Mouse (Mus musculus): ENCODE data around the gene Vat1. TPM values are rescaled to one million over a fixed set of nuclear protein-coding genes. Genes with fewer than 3 reads are reported as not detected.
A peak's percentile ranks its signal among the peaks of the same experiment; 100 is the strongest.

Vat1 gene
- total and polyA plus RNA-seq, 3 experiments: 14.9 to 49.4 (median 29.9) TPM

DNA sequence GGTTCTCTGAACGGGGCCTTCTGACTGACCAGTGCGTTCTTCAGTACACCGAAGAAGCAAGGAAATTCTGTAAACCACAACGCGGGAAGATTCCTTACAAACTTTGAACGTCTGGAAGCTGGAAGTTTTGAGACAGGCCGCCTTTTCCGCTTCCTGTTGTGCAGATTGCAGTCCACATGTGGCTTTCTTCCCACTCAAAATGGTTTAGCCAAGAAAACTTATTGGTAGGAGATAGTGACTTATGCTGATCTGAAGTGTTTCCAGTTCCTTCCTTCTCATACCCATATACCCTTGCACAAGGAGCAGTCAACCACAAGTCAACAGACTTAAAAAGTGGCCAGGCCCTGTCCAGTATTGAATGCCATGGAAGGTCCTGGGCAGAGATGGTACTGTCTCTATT, 39.9 kb downstream of the Vat1 start:
- H3K9ac ChIP-seq (ENCODE audit: insufficient read depth, low read depth): peak overlapping the region; percentile 60; the same call in 1 of the 2 replicates
- dilution Hi-C loops (cut with MboI; ENCODE audit: extremely low pct_ligation_motif_present, extremely low pct_unique_long_range_greater_than_20kb, low sequenced_read_pairs) (no loop called here), in situ Hi-C loops (cut with MboI; ENCODE audit: low pct_ligation_motif_present, low pct_unique_long_range_greater_than_20kb, low sequenced_read_pairs) (no loop called here)
- TF ChIP-seq MXI1 (IDR thresholded peaks at IDR 0.05; ENCODE audit: low read depth, low read length) (peak; percentile 26; the same call in 1 of the 2 replicates), NRF1 (IDR thresholded peaks at IDR 0.05; ENCODE audit: low read depth, low read length) (no peak)
- no peaks in the 10 kb centered on the region for H3K27me3 ChIP-seq (replicated peaks)
- H3K4me1 ChIP-seq (ENCODE audit: control insufficient read depth in 1 of 2, insufficient read depth in 2 of 2): peaks cover 11 to 34% of the 10 kb centered on the region in 2 experiments
- no peak overlapping the region for H3K27ac ChIP-seq (ENCODE audit: insufficient read depth, low read depth)
- peak overlapping the region; percentile 70 for H3K4me2 ChIP-seq (ENCODE audit: insufficient read depth, low read depth, poor library complexity, severe bottlenecking)
- peaks cover 2% of the 10 kb centered on the region for H3K9me3 ChIP-seq (replicated peaks; ENCODE audit: low read length)
- DNase-seq (ENCODE audit: extremely low read depth): no peak
- H3K36me3 ChIP-seq (replicated peaks in 1 of 2; ENCODE audit: control insufficient read depth in 1 of 2, insufficient read depth in 1 of 2, low read length in 1 of 2): peaks cover 13 to 36% of the 10 kb centered on the region in 2 experiments
- peak overlapping the region; percentile 78 to 92 (median 80) for H3K4me3 ChIP-seq (replicated peaks in 1 of 3; ENCODE audit: low read depth in 2 of 3, low read length in 2 of 3, poor library complexity in 1 of 3)
- peaks cover 7% of the 10 kb centered on the region for H3K79me2 ChIP-seq (replicated peaks; ENCODE audit: control insufficient read depth, extremely low read depth, insufficient read depth, poor library complexity, severe bottlenecking)

DNA sequence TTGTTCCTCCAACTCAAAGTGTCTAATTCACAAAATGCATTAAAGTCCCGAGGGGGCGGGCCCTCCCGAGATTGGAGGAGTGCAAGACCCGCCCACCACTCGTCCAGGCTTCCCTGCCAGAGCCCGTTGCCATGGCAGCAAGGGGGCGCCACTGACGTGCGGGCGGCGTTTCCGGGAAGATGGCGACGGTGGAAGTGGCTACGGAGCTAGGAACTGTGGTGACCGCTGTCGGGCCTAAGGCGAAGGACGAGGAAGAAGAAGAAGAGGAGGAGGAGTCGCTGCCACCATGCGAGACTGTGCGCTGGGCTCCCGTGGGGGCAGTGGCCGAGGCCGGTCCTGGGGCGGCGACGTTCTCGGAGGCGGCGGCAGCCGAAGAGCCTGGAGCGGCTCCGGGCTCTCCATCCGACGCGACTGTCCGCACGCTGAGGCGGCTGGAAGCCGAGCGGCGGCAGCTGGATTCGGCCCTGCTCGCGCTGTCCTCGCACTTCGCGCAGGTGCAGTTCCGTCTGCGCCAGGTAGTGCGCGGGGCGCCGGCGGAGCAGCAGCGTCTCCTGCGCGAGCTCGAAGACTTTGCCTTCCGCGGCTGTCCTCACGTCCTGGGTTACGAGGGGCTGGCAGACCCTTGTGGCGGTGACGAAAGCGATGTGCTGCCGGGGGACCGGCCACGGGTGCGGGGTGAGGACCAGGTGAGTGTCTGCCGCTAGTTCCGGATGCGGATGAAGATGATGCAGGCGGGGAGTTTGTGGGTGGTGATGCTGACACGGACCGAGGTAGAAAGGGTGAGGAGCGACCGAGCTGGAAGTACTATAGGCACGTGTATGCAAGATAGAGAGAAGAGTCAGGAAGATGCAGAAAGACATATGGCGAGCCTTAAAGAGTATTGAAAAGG, 40.9 kb downstream of the Vat1 start, which contains the start of the genes Rundc1 and Ptges3l:
TSS of gene Rundc1 (plus strand) at position 161 of the 889 bp plus-strand sequence.
TSS of gene Ptges3l (minus strand) at position 409 of the 889 bp plus-strand sequence.
- peaks cover under 1% of the 10 kb centered on the region for H3K9me3 ChIP-seq (replicated peaks; ENCODE audit: low read length)
- H3K4me1 ChIP-seq (ENCODE audit: control insufficient read depth in 1 of 2, insufficient read depth in 2 of 2): peaks cover 11 to 35% of the 10 kb centered on the region in 2 experiments
- peak within 1 kb of the TSS; percentile 87 for H3K4me2 ChIP-seq (ENCODE audit: insufficient read depth, low read depth, poor library complexity, severe bottlenecking)
- H3K27ac ChIP-seq (ENCODE audit: insufficient read depth, low read depth): peak within 1 kb of the TSS; percentile 29
- peak within 1 kb of the TSS; percentile 78 to 92 (median 80) for H3K4me3 ChIP-seq (replicated peaks in 1 of 3; ENCODE audit: low read depth in 2 of 3, low read length in 2 of 3, poor library complexity in 1 of 3)
- dilution Hi-C loops (cut with MboI; ENCODE audit: extremely low pct_ligation_motif_present, extremely low pct_unique_long_range_greater_than_20kb, low sequenced_read_pairs): no loop called here
- peaks cover 7% of the 10 kb centered on the region for H3K79me2 ChIP-seq (replicated peaks; ENCODE audit: control insufficient read depth, extremely low read depth, insufficient read depth, poor library complexity, severe bottlenecking)
- peak within 1 kb of the TSS; percentile 60 for H3K9ac ChIP-seq (ENCODE audit: insufficient read depth, low read depth)
- in situ Hi-C loops (cut with MboI; ENCODE audit: low pct_ligation_motif_present, low pct_unique_long_range_greater_than_20kb, low sequenced_read_pairs): no loop called here
- no peaks in the 10 kb centered on the region for H3K27me3 ChIP-seq (replicated peaks)
- TF ChIP-seq TCF12 (IDR thresholded peaks at IDR 0.05; ENCODE audit: low read depth, low read length) (peak; percentile 85), CTCF (conservative IDR thresholded peaks at IDR 0.05 in 1 of 2, IDR thresholded peaks at IDR 0.05 in 1 of 2; ENCODE audit: low read depth in 2 of 2, low read length in 2 of 2) (peak in 1 of 2 experiments; percentile 36; a peak in 2 of 4 replicates), ELF1 (IDR thresholded peaks at IDR 0.05; ENCODE audit: low read depth, low read length) (peak; percentile 99), MAFK (IDR thresholded peaks at IDR 0.05; ENCODE audit: insufficient replicate concordance, low read length) (no peak), POLR2A (IDR thresholded peaks at IDR 0.05; ENCODE audit: low read depth, low read length) (peak; percentile 83), E2F4 (IDR thresholded peaks at IDR 0.05; ENCODE audit: insufficient replicate concordance, low read depth, low read length) (no peak), MAX (IDR thresholded peaks at IDR 0.05; ENCODE audit: low read length) (no peak), BHLHE40 (IDR thresholded peaks at IDR 0.05; ENCODE audit: low read depth, low read length) (peak; percentile 42; the same call in 1 of the 2 replicates), NRF1 (IDR thresholded peaks at IDR 0.05; ENCODE audit: low read depth, low read length) (peak; percentile 64), GABPA (IDR thresholded peaks at IDR 0.05; ENCODE audit: insufficient replicate concordance, low read depth, low read length) (no peak), MYC (IDR thresholded peaks at IDR 0.05; ENCODE audit: low read depth, low read length) (no peak), TBP (conservative IDR thresholded peaks at IDR 0.05; ENCODE audit: low read depth, low read length) (peak; percentile 46; the same call in 1 of the 2 replicates), HCFC1 (IDR thresholded peaks at IDR 0.05; ENCODE audit: low read depth, low read length) (peak; percentile 76), SIN3A (IDR thresholded peaks at IDR 0.05; ENCODE audit: low read length) (peak; percentile 95; the same call in 1 of the 2 replicates), NELFE (IDR thresholded peaks at IDR 0.05; ENCODE audit: low read depth, low read length) (peak; percentile 56), UBTF (IDR thresholded peaks at IDR 0.05; ENCODE audit: low read depth, low read length) (peak; percentile 92), CHD1 (IDR thresholded peaks at IDR 0.05; ENCODE audit: low read depth, low read length) (no peak), RCOR1 (conservative IDR thresholded peaks at IDR 0.05; ENCODE audit: low read depth, low read length) (no peak), MXI1 (IDR thresholded peaks at IDR 0.05; ENCODE audit: low read depth, low read length) (peak; percentile 98)
- H3K36me3 ChIP-seq (replicated peaks in 1 of 2; ENCODE audit: control insufficient read depth in 1 of 2, insufficient read depth in 1 of 2, low read length in 1 of 2): peaks cover 4 to 26% of the 10 kb centered on the region in 2 experiments
- peak; percentile 99 for DNase-seq (ENCODE audit: extremely low read depth)
